18 mouse cellular contexts compared by ENCODE assay signal in the genomic region with DNA sequence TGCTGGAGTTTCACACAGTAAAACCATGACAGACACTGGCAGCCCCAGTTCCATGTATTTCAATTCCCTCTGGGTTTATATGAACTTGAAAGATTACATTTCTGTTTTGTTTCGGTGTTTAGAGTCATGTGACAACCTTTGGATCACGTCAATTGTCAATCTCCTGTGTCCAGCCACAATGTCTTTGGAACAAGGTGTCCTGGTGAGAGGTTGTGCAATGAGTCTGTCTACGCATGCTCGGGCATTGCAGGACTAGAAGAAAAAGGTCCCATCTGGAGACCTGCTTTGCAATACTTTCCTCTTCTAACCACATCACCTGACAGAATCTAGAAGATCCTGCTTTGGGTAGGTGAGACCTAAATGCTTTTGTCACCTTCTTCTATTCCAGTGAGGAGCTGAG.
"Had no signal": no experiment of that assay in that cellular context is flagged by ENCODE, and none has a peak within 500 bp of the region (broad histone marks: within the 10 kb centered on the region; RNA-seq: fewer than 3 reads in every experiment).

No protein-coding gene starts in this region.

- H3K27ac ChIP-seq: midbrain, embryonic 10.5 days; midbrain, embryonic 12.5 days; neural tube, embryonic 13.5 days; neural tube, embryonic 15.5 days had no signal

- H3K4me2 ChIP-seq: lung, embryonic 14.5 days; midbrain, embryonic 12.5 days; neural tube, embryonic 13.5 days; neural tube, embryonic 15.5 days had no signal

- H3K4me1 ChIP-seq: midbrain, embryonic 10.5 days; midbrain, embryonic 12.5 days; neural tube, embryonic 13.5 days; neural tube, embryonic 15.5 days had no signal

- H3K4me3 ChIP-seq: midbrain, embryonic 10.5 days; midbrain, embryonic 12.5 days; myocyte; neural tube, embryonic 13.5 days; neural tube, embryonic 15.5 days had no signal

- ATAC-seq: midbrain, embryonic 16.5 days had no signal

- H3K27me3 ChIP-seq: neural tube, embryonic 13.5 days; neural tube, embryonic 15.5 days had no signal

- H3K9ac ChIP-seq: lung, embryonic 14.5 days; midbrain, embryonic 12.5 days; neural tube, embryonic 13.5 days; neural tube, embryonic 15.5 days had no signal

- H3K36me3 ChIP-seq: midbrain, embryonic 10.5 days; midbrain, embryonic 12.5 days; neural tube, embryonic 13.5 days; neural tube, embryonic 15.5 days had no signal

- DNase-seq: lung, embryonic 14.5 days; lung, postnatal 10 days; lung, postnatal 4 days; midbrain, embryonic 14.5 days; retina, postnatal 1 day; right cerebral cortex, adult 18-20 months; right cerebral cortex, postnatal 25 days; right cerebral cortex, postnatal 4 days; spleen, adult 18-20 months; thymus, adult 18-20 months; thymus, postnatal 14 days; thymus, postnatal 36 days had no signal

- H3K9me3 ChIP-seq: midbrain, embryonic 10.5 days; midbrain, embryonic 12.5 days; neural tube, embryonic 13.5 days; neural tube, embryonic 15.5 days had no signal
